Mouse (Mus musculus): ENCODE results near the gene Naa10.

The Naa10 gene

GRCm38 (mm10) chrX:73921823-73922549 is at the start of gene Naa10, which contains the start of gene Arhgap4:
TSS of gene Naa10 (minus strand) at chrX:73921944.
TSS of gene Arhgap4 (minus strand) at chrX:73921870.
- peak; percentile 90 for DNase-seq (ENCODE audit: low read depth, low spot score)

GRCm38 (mm10) chrX:73970781-73971180 is 49.0 kb upstream of the Naa10 start:
- no peak for DNase-seq (ENCODE audit: low read depth, low spot score)

GRCm38 (mm10) chrX:73969729-73970128 is 48.0 kb upstream of the Naa10 start:
- DNase-seq (ENCODE audit: low read depth, low spot score) = peak; percentile 33

DNA sequence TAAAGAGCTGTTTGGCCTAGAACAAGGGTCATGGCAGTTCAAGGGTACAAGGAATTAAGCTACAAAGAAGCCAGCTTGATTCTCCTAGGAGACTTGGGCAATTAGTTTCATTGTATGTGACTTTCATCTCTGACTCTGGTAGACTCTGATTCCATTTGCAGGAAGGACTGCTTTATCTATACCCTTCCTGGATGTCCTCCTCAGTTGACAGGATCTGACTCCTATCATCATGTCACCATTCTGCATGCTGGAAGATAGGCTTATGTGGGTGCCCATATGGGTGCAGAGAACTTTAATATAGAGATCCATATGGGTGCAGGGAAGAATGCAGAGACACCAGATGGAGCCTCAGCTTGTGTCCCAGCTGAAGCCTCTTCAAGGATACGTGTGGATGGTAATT is 47.4 kb upstream of the Naa10 start:
- DNase-seq (ENCODE audit: low read depth, low spot score) = no peak

DNA sequence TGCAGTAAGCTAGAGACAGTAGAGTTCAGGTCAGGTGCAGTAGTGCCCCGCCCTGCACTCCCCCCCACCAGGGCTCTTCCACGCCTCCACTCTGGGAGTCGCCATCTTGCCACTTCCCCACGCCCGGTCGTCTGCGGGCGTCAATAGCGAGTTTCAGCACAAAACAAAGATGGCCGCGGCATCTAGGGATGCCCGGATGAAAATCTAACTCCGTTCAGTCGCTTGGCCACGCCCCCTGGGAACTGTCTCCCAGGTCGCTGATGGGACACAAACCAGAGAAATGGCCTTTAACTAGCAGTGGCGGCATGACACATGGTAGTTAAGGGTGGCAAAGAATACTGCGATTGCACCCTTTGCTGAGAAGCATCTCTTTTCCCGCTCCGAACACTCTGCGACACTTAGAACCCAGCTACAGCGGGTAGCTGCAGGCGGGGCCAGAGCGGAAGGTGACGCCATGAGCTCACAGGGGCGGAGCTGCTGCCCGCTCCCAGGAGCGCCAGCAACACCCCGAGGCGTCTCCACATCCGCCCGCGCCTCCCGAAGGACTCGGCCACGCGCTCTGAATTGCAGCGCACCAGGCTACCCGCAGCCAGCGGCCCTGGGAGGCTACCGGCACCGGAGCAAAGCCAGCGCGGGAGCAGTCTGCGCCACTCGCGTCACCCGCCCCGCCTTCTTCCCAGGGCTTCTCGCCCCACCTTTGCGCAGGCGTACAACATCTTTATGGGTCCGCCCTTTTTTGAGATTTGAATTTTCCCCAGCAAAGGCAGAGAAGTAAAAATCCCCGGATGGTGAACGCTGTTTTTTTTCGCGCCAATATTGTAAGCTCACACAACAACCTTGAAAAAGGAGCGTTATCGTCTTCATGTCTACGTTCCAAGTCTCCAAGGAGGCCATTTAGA is 45.7 kb upstream of the Naa10 start:
- DNase-seq (ENCODE audit: low read depth, low spot score) = peak; percentile 89

- peak; percentile 85 for DNase-seq (ENCODE audit: low read depth, low spot score)
These were observed 44.8 kb upstream of the Naa10 start, which contains the start of gene Hcfc1 for GRCm38 (mm10) chrX:73966248-73967176. TSS of gene Hcfc1 (minus strand) at chrX:73966357.

- DNase-seq (ENCODE audit: low read depth, low spot score) = peak; percentile 32
These were observed 43.6 kb upstream of the Naa10 start for GRCm38 (mm10) chrX:73965307-73965706.

DNA sequence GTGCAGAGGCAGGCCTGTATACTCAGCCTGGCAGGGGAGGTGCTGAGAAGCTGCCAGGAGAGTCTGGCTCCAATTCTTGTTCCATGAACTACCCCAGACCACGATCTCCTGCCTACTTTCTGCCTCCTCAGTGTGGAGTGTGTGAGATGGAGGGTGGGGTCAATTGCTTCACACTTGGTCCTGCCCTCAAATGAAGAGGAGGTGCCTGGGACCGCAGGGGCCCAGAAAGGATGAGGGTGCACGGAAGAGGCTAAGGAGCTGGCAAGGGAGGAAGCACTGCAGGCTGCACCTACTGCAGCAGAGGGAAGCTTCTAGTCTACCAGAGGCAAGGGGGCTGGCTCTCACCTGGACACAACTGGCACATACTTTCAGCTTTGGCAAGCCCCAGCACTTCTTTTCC is 42.6 kb upstream of the Naa10 start:
- DNase-seq (ENCODE audit: low read depth, low spot score) = no peak

GRCm38 (mm10) chrX:73954988-73955387 is 33.2 kb upstream of the Naa10 start:
- DNase-seq (ENCODE audit: low read depth, low spot score) = no peak

- no peak for DNase-seq (ENCODE audit: low read depth, low spot score)
These were observed 30.9 kb upstream of the Naa10 start for GRCm38 (mm10) chrX:73952603-73953002.

GRCm38 (mm10) chrX:73949341-73949740 is 27.6 kb upstream of the Naa10 start:
- DNase-seq (ENCODE audit: low read depth, low spot score) = no peak

- peak; percentile 57 for DNase-seq (ENCODE audit: low read depth, low spot score)
These were observed 26.9 kb upstream of the Naa10 start for GRCm38 (mm10) chrX:73948647-73949046.

- no peak for DNase-seq (ENCODE audit: low read depth, low spot score)
These were observed 25.2 kb upstream of the Naa10 start for GRCm38 (mm10) chrX:73946896-73947295.

DNA sequence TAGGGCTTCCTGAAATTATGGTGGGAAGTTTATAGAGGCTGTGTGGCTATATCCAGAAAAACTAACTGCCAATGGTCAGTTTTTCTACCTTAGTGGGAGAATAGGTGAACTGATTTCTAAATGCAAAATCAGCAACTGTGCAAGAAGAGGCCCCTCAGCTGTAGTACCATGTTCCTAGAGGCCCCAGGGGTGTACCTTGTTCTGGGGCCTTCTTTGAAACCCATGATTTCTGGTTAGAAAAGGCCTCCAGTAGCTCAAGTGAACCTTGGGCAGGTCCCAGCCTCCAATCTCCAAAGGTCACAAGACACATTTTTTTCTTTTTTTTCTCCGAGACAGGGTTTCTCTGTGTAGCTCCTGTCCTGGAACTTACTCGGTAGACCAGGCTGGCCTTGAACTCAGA is 20.6 kb upstream of the Naa10 start:
- no peak for DNase-seq (ENCODE audit: low read depth, low spot score)

GRCm38 (mm10) chrX:73941860-73942259 is 20.1 kb upstream of the Naa10 start:
- no peak for DNase-seq (ENCODE audit: low read depth, low spot score)

GRCm38 (mm10) chrX:73931871-73932270 is 10.1 kb upstream of the Naa10 start:
- DNase-seq (ENCODE audit: low read depth, low spot score) = no peak

DNA sequence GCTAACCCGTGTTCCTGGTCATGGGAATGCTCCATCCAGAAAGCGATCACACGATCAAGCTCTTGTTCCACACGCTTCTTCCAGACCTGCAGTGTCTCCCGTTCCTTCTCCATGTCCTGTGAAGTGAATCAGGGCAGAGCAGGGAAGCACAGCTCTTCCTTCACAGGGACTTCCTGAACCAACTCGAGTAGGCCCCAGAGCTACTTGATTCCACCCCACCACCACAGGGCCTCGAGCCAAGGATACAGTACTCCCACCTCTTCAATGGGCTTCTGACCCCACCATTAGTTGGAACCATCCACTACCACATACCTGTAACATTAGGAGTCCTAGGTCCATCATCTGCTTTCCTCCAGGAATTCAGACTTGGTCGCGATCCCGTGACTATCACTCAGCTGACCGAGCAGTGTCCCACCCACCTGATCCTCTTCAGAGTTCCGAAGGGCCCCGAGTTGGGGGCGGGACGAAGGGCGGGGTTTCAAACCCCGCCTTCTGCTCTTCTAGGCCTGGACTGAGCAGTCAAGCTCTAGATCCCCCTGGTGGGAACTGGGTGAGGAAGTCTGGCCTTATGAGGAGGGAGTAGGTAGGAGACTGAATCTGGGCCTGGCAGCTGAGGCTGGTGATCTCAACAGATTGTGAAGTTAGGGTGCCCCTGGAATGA is 8.8 kb upstream of the Naa10 start, which contains the start of gene Renbp:
Renbp (minus strand) TSS at position 449 of the 661 bp plus-strand sequence.
- peak; percentile 89 for DNase-seq (ENCODE audit: low read depth, low spot score)

DNA sequence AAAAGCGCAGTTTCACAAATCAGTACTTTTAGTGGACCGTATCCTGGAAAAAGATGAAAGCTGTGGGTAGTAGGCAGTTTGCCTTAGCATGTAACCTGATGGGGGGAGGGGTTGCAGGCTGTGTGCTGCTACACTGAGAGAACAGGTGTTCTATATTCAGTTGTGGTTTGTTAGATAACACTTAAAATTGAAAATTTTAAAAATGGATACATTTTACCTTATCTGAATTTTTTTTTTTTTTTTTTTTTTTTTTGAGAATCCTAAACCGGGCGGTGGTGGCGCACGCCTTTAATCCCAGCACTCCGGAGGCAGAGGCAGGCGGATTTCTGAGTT is 772 bp upstream of the Naa10 start:
- no peak for DNase-seq (ENCODE audit: low read depth, low spot score)

- no peak for DNase-seq (ENCODE audit: low read depth, low spot score)
These were observed 390 bp downstream of the Naa10 start for GRCm38 (mm10) chrX:73921285-73921822.

DNA sequence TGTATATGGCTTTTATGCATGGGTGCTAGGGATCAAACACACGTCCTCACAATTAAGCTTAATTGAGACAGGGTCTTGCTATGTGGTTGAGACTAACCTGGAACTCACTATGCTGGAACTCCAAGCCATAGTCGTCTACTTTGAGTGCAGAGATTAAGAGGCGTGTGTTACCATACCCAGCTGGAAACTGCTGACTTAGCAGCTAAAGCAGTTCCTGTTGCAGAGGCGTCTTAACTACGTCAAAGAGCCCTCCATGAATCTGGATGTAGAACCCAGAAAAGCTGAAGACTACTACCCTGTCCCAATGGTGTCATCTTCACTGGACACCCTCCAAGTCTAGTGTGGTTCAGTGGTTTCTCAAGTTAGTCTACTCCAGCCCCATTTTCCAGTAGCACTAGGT is 3.1 kb downstream of the Naa10 start:
- DNase-seq (ENCODE audit: low read depth, low spot score) = no peak

DNA sequence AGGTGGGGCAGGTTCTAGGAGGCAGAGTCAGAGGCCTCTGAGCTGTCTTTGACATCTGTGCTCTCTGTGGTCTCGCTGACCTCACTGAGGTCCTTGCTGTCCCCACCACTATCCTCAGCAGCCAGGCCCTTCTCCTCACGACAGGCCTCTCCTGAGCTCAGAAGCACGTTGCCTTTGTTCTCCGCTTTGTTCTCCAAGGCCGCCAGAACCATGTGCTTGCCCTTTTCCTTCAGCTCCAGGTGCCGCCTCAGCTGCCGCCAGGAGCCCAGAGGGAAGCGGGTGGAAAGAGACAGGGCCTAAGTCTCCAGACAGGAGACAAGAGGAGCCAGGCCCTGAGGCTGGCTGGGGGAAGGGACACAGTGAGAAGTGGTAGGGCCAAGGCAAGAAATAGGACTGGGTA is 4.8 kb downstream of the Naa10 start:
- no peak for DNase-seq (ENCODE audit: low read depth, low spot score)
